Mouse (Mus musculus) erythroid progenitor cell, adult 5-6 weeks (primary cell): Measurements from ENCODE around the gene Nrk. TPM values are rescaled to one million over a fixed set of nuclear protein-coding genes. Genes with fewer than 3 reads are reported as not detected.

Experiments
- total RNA-seq, 2 experiments: library from RNA; stranded (forward) in 1 of 2; stranded (reverse) in 1 of 2; fragments of 150-400 nt in 1 of 2; fragments of 186-747, 209-891 nt in 1 of 2; gene quantifications; 2 replicates each; pipeline versions ENCODE4 v1.2.3 to v1.2.4; 2015 to 2017; ENCODE audit warnings: low replicate concordance in 2 of 2

The Nrk gene
- total RNA-seq, 2 experiments from 2014 or later, result not detected

Other genes with a start within 250 kb of the Nrk start
- not detected in 2 replicates for gene Serpina7, start 170.8 kb downstream of the Nrk start, total RNA-seq (2015; ENCODE audit: low replicate concordance)
- not detected in 2 replicates for gene Serpina7, start 170.8 kb downstream of the Nrk start, total RNA-seq (2017; ENCODE audit: low replicate concordance)
- not detected in 2 replicates for gene 4930513O06Rik, start 171.8 kb downstream of the Nrk start, total RNA-seq (2015; ENCODE audit: low replicate concordance)
- gene 4930513O06Rik, start 171.8 kb downstream of the Nrk start, total RNA-seq (2017; ENCODE audit: low replicate concordance), result not detected in 2 replicates